Mouse (Mus musculus) ES-Bruce4 (cell line): ENCODE results near the gene Bola1. TPM values are rescaled to one million over a fixed set of nuclear protein-coding genes. Genes with fewer than 3 reads are reported as not detected.

Experiments used
- H3K27ac ChIP-seq: 2 replicates; pipeline ENCODE4 v1.5.1; 2012; ENCODE audit warnings: low read length, inconsistent platforms; ENCODE audit not compliant: insufficient read depth
- H3K27me3 ChIP-seq: 2 replicates; pipeline ENCODE4 v1.6.1; 2012; ENCODE audit warnings: mild to moderate bottlenecking, low read length, inconsistent platforms; ENCODE audit not compliant: control insufficient read depth, poor library complexity, insufficient read depth, severe bottlenecking
- H3K36me3 ChIP-seq: 2 replicates; pipeline ENCODE4 v1.6.1; 2012; ENCODE audit warnings: inconsistent platforms, mild to moderate bottlenecking, low read length, moderate library complexity; ENCODE audit not compliant: control insufficient read depth, poor library complexity, insufficient read depth, severe bottlenecking
- H3K4me1 ChIP-seq: one replicate; pipeline ENCODE4 v1.8.1; 2011; ENCODE audit warnings: low read length; ENCODE audit not compliant: control insufficient read depth, insufficient read depth
- H3K4me3 ChIP-seq: 2 replicates; pipeline ENCODE4 v1.5.1; 2011; ENCODE audit warnings: low read depth, mild to moderate bottlenecking, low read length
- H3K9ac ChIP-seq: 2 replicates; pipeline ENCODE4 v1.6.1; 2012; ENCODE audit warnings: low read depth, mild to moderate bottlenecking, inconsistent platforms; ENCODE audit not compliant: poor library complexity, severe bottlenecking
- H3K9me3 ChIP-seq: replicated peaks from 2 replicates; pipeline ENCODE4 v1.6.1; 2012; ENCODE audit warnings: mild to moderate bottlenecking, low read length, inconsistent platforms; ENCODE audit not compliant: control insufficient read depth, poor library complexity, insufficient read depth, severe bottlenecking
- CTCF ChIP-seq: IDR thresholded peaks from one replicate; pipeline ENCODE4 v1.8.1; 2011; ENCODE audit warnings: low read depth, low read length
- EP300 ChIP-seq: IDR thresholded peaks from 2 replicates; pipeline ENCODE4 v1.6.1; 2011; ENCODE audit warnings: low read depth, low read length; ENCODE audit not compliant: insufficient read depth
- POLR2A ChIP-seq: IDR thresholded peaks from one replicate; pipeline ENCODE4 v1.8.1; 2011; ENCODE audit warnings: low read length; ENCODE audit not compliant: insufficient read depth
- polyA plus RNA-seq: library from polyadenylated mRNA; stranded (reverse); fragments of >200 nt; gene quantifications from 2 replicates; pipeline ENCODE4 v1.2.4, GENCODE M21; 2011; ENCODE audit warnings: low read depth; ENCODE audit not compliant: missing spikeins, insufficient read depth, insufficient read length

Bola1 gene
- polyA plus RNA-seq, 1 experiment, result 18.1 TPM

GRCm38 (mm10) chr3:96182382-96182776 is 37.1 kb downstream of the Bola1 start:
- TF ChIP-seq POLR2A (no peak), EP300 (no peak), CTCF (no peak)
- no peaks in the 10 kb centered on the region for H3K27me3 ChIP-seq
- no peak overlapping the region for H3K27ac ChIP-seq
- H3K36me3 ChIP-seq, result peaks cover 7% of the 10 kb centered on the region
- H3K9me3 ChIP-seq, result no peaks in the 10 kb centered on the region
- no peak overlapping the region for H3K4me3 ChIP-seq
- H3K9ac ChIP-seq, result no peak overlapping the region
- H3K4me1 ChIP-seq, result no peaks in the 10 kb centered on the region

- no peak overlapping the region for H3K27ac ChIP-seq
- peak overlapping the region; percentile 77; the same call in 1 of the 2 replicates for H3K9ac ChIP-seq
Observed at GRCm38 (mm10) chr3:96181510-96182381, 37.8 kb downstream of the Bola1 start.

DNA sequence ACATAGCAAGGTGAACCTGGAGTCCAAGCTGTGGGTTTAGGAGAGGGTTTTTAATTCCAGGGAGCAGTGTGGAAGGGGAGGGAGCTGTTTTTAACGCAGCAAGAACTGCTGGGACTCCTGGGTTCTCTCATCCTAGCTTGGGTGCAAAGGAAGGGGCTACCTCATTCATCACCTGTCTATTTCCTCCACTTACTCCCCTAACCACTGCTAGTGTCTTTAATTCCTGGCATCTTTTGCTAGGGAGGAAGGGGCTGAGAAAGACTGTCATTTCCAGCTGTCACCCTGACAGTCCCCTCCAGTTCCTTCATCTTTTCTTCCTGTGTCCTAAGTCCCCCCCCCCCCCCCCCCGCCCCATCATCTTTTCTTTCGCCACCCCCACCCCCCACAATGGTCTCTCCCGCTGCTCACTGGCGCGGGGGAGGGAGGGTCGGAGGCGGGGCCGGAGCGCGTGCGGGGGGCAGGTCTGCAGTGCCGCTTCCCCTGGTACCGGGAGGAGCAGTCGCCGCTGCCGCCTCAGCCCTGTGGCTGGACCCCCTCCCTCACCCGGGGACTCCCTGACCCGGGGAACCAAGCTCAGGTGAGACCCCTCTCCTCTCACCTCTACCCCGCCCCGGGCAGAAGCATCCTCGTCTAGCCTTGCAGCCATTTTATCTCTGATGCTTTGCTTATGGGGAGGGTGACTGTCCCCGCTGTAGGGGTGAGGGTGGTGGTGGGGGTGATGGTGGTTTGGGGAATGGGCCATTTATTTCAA is 38.6 kb downstream of the Bola1 start, which contains the start of gene Sv2a:
Sv2a (plus strand) TSS at position 425 of the 751 bp plus-strand sequence.
- Histone ChIP-seq H3K4me3 (peak within 1 kb of the TSS; percentile 78), H3K4me1 (no peaks in the 10 kb centered on the region), H3K36me3 (peaks cover 16% of the 10 kb centered on the region), H3K27me3 (no peaks in the 10 kb centered on the region), H3K9me3 (no peaks in the 10 kb centered on the region), H3K27ac (no peak within 1 kb of the TSS), H3K9ac (peak within 1 kb of the TSS; percentile 77)
- TF ChIP-seq EP300, result no peak
- no peak for TF ChIP-seq CTCF
- TF ChIP-seq POLR2A, result no peak

More at GRCm38 (mm10) chr3:96181510-96182381, 37.8 kb downstream of the Bola1 start:
- H3K9me3 ChIP-seq, result no peaks in the 10 kb centered on the region
- no peak overlapping the region; the same call in 1 of the 2 replicates for H3K4me3 ChIP-seq
- H3K27me3 ChIP-seq, result no peaks in the 10 kb centered on the region
- peaks cover 8% of the 10 kb centered on the region for H3K36me3 ChIP-seq
- TF ChIP-seq POLR2A, result no peak
- TF ChIP-seq EP300, result no peak
- no peaks in the 10 kb centered on the region for H3K4me1 ChIP-seq

DNA sequence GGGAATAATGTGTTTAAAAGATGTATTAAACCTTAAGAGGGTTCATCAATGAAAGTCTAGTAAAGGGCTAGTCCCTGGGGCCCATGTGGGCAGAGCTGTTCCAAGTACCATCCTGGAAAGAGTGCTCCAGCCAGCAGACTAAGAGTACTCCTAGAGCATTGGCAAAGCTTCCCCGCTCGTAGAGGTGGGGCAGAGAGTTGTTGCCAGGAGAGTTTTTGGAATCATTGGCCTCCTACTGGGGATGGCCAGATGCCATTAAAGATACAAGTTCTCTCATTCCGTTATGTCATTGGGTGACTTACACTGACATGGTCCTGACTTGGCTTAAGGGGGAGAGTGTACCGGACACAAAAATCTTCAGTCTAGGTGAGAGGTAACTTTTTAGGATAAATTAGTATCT is 40.0 kb downstream of the Bola1 start:
- H3K9me3 ChIP-seq, result no peaks in the 10 kb centered on the region
- H3K27ac ChIP-seq, result no peak overlapping the region
- no peak overlapping the region for H3K4me3 ChIP-seq
- no peaks in the 10 kb centered on the region for H3K4me1 ChIP-seq
- no peak for TF ChIP-seq CTCF
- TF ChIP-seq POLR2A, result no peak
- TF ChIP-seq EP300, result no peak
- H3K27me3 ChIP-seq, result no peaks in the 10 kb centered on the region
- peaks cover 29% of the 10 kb centered on the region for H3K36me3 ChIP-seq
- no peak overlapping the region for H3K9ac ChIP-seq

DNA sequence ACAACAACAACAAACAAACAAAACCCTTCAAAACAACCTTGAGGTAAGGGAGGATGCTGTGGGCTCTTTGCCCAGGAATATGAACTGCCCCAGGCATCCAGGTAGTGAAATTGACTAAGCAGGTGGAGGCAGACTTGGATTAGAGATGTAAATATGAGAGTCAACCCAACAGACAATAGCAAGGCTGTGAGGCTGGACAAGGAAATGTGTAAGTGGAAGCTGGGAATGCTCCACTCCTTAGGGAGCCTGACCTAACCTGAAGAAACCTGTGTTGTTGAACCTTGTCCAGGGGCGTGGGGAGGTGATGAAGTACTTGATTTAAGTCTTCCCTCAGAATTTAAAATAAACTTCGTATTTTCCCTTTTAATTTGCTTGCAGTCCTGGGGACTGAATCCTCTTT is 40.6 kb downstream of the Bola1 start:
- H3K36me3 ChIP-seq, result peaks cover 34% of the 10 kb centered on the region
- H3K4me1 ChIP-seq, result no peaks in the 10 kb centered on the region
- TF ChIP-seq CTCF, result no peak
- TF ChIP-seq POLR2A, result no peak
- TF ChIP-seq EP300, result no peak
- H3K4me3 ChIP-seq, result no peak overlapping the region
- no peak overlapping the region for H3K27ac ChIP-seq
- no peaks in the 10 kb centered on the region for H3K27me3 ChIP-seq
- no peaks in the 10 kb centered on the region for H3K9me3 ChIP-seq
- H3K9ac ChIP-seq, result no peak overlapping the region
